Mouse (Mus musculus): ENCODE data around the gene Xpr1.

DNA sequence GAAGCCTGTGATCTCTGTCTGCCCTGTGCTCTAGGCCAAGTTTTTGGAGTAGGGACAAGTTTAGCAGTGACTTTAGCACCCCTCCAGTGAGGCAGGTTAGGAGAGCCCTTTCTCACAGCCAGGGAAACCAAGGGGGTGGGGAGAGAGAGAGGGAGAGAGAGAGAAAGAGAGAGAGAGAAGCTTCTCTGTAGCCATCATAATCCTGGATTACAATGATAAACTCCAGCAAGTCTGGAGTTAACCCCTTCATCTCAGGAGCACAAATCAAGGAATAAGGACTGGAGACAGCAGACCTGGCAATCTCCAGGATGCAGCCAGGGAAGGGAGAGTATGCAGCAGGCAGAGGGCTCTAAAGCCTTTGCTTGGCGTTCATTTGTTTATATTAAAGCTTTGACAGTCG is 181.6 kb downstream of the Xpr1 start:
- TF ChIP-seq CTCF (conservative IDR thresholded peaks at IDR 0.05; ENCODE audit: low read length) = no peak
- TF ChIP-seq POU5F1 (IDR thresholded peaks at IDR 0.05; ENCODE audit: borderline replicate concordance, low read length) = no peak
